Mouse (Mus musculus): ENCODE measurements around the gene Dclk1.

GRCm38 (mm10) chr3:55279923-55280322, 37.8 kb downstream of the Dclk1 start:
- TF ChIP-seq CTCF (IDR thresholded peaks at IDR 0.05; ENCODE audit: low read depth, low read length): no peak
- TF ChIP-seq POLR2AphosphoS5 (IDR thresholded peaks at IDR 0.05; ENCODE audit: insufficient replicate concordance, low read depth, low read length): no peak
- no peak for TF ChIP-seq GATA1 (IDR thresholded peaks at IDR 0.05; ENCODE audit: borderline replicate concordance, low read length)
- no peak for TF ChIP-seq TAL1 (conservative IDR thresholded peaks at IDR 0.05; ENCODE audit: low read depth, low read length)
